Mouse (Mus musculus) thymus, postnatal 14 days (tissue): ENCODE results near the gene Avl9.

Experiments
- DNase-seq: peaks from one replicate; pipeline ENCODE4 v3.0.0; 2021

Avl9 gene

DNA sequence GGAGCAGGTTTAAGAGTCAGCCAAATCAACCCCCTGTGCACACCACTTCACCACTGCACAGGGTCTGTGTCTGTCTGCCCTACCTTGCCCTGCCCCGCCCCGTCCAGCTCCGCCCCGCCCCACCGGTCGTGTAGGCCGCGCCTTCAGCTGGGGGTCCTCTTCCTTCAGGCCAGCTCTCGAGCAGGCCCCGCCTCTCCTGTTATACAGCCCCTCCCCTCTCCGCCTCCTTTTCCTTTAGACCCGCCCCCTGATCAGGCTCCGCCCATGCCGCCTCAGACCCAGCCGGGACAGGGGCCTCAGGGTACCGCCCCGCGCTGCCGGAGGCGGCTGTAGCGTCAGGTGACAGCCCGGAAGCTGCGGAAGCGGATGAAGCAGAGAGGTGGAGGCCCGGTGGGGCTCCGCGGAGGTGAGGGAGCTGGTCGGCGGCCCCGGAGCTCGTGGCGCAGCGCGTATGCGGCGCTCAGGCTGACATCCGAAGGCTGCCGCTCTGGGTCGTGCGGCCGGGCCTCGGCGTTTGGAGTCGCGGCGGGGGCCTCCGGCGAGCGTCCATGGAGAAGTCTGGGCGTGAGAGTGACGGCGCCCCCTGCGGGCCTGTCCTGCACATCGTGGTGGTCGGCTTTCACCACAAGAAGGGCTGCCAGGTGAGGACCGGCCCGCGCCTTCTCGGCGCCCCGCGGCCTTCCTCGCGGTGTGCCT is at the start of gene Avl9:
Gene Avl9 (plus strand): TSS at position 326 of the 696 bp plus-strand sequence.
- DNase-seq: peak; percentile 100

DNA sequence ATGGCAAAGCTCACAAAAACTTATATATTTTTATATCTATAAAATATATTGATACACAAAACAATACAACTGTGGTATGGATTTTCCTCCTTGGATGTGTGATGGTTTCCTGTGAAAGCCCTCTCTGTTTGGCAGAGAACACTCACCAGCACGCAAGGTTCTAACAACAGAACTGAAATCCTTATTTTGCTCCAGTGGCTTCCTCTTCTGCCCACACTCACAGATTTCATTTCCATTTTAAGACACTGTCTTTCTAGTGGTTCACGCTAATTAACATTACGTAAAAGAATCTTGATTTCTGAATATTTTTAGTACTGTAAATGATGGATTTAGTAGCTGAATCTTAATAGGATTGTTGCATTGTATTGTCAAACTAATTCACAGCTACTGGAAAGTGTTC is 26.5 kb upstream of the Avl9 start:
- DNase-seq: no peak

DNA sequence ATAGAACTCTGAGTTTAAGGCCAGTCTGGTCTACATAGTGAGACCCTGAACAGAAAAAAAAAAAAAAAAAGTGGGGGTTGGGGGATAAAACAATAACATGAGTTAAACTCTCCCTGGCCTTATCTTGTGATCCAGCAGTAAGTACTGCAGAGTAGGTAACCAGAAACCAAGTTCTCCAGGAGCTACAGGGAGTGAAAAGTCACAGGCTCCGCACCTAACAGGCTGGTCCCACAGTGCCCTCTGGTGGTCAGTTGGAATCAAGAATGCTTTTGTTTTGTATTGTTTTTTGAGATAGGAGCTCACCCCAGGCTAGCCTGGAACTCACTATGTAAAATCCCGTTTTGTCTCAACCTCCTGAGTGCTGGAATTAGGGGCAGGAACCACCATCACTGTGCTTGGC is 23.5 kb upstream of the Avl9 start:
- peak; percentile 77 for DNase-seq

DNA sequence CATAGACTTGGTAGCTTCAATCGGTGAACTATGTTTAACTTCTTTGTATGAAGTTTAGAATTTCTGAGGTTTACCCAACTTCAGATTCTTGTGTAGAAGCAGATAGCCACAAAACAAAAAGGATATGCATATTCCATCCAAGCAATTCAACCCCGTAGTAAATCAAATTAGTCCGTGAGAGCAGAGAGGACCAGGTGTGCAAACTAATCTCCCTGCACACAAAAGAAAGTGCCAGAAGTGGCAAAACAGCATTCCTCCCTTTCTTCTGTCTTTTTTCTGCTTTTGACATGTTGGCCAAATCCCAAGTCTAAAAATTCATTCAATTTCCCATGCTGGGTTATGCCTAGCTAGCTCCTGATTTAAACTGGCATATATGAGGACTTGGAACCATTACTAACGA is 22.3 kb upstream of the Avl9 start:
- no peak for DNase-seq

DNA sequence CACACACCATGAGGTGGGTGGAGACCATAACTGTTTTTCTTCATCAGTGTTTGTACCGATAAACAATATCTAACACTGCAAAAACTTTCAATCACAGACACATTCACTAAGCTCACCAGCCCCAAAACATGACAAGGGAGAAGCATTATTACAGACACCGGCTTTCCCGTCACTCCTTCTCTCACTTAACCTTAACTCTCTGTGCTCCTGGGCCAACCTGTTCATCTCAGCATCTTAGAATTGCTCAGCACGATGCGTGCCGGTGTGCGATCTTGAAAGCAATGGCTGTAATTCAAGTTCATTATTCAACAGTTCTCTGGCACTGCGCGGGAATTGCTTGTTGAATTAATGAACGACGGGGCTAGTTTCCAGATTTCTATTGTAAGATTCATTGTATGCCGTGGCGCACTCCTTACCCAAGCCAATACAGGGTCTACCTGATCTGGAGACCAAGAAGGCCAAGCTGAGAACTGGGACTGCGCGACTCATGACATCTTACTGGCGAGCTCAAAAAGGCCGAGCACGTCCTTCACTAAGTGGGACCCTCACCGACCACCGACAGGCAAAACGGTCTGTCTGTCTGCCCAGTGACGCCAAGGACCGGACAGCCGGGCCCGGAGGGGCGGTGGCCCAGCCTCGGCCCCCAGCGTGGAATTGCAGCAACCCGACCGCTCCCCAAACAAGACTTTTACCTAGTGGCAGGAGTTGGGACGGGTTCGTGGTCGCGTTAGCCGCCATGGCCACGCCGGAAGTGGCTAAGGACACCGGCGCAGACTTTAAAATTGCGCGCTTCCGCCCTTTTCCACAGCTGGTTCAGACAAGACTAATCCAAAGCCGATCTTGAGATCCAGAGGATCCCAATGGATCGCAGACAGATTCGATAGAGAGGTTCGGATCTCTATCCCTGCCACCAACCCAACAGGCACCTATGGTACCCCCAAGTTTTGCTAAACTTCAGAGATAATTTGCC is 10.5 kb upstream of the Avl9 start, which contains the start of gene Lsm5:
Gene Lsm5 (minus strand): TSS at position 780 of the 970 bp plus-strand sequence.
- peak; percentile 87 for DNase-seq

DNA sequence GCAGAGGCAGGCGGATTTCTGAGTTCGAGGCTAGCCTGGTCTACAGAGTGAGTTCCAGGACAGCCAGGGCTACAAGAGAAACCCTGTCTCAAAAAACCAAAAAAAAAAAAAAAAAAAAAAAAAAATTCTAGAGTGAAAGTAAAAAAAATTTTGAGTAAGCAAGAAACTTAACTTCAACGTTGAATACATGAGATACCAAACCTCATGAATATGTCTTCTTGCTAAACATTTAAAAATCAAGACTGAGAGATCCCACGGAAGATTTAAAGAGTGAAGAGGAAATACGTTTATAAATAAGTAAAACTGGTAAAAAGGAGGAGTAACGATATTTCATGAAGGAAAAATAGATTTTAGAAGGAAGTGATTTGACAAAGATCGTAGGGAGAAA is 519 bp upstream of the Avl9 start:
- no peak for DNase-seq

DNA sequence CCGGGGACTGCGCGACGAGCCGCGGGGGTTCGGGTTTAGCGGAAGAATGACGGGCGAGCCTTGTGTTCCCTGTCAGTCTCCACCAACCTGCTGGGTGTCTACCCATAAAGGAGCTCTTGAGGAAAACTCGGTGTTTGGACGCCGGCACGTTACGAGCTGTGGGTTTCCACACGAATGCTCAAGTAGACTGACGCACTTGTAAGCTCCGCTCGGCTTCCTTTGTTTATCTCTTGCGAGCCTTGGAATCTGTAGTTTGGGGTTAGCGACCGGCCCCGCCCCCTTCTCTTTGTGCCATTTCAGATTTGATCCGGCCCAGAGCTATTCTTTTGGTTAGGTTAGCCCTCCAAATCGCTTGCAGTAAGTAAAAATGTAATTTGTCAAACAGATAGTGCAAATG is 569 bp downstream of the Avl9 start:
- no peak for DNase-seq

DNA sequence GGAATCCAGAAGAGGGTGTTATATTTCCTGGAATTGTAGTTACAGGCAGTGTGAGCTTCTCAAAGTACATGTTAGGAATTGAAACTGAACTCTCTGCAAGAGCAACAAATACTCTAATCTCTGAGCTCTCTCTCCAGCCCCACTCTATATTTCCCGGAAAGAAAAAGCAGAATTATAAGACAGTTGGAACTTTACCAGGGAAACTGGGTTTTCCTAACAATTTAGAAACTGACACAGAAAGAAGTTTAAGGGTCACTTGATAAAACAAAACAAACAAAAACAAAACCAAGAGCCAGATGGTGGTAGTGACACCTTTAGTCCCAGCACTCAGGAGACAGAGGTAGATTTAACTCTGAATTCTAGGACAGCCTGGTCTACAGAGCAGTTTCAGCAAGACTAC is 4.4 kb downstream of the Avl9 start:
- DNase-seq: no peak

DNA sequence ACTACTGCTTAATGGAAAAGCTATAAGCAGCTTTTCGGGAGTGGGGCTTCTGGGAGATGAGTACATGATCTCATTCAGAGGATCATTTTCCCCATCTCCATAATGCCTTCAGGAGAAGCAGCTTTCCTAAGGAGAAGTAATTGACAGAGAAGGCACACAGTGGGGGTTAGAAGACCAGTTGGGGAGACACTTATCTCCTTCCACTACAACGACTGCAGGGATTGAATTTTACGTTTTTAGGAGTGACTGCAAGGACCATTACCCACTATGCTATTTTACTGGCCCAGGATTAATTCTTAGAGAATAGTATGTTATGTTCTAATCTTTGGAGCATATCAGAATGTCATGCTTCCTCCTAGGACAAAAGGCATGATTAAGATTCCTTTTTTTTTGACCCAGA is 6.2 kb downstream of the Avl9 start:
- DNase-seq: no peak

DNA sequence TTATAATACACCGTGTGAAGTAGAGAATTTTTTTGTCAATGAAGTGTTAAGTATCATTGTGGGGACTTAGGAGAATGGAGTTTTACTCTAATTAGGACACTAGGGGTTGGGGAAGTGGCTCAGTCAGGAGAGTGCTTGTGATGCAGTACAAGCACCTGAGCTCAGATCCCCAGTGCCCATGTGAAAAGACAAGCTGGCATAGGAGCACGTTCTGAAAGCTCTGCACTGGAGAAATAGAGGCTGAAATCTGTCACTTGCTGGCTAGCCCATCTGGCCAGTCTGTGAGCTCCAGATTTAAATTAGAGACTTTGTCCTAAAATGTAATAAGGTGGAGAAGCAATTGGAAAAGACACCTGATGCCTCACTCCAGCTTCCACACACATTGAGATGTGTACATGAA is 17.8 kb downstream of the Avl9 start:
- DNase-seq: no peak

DNA sequence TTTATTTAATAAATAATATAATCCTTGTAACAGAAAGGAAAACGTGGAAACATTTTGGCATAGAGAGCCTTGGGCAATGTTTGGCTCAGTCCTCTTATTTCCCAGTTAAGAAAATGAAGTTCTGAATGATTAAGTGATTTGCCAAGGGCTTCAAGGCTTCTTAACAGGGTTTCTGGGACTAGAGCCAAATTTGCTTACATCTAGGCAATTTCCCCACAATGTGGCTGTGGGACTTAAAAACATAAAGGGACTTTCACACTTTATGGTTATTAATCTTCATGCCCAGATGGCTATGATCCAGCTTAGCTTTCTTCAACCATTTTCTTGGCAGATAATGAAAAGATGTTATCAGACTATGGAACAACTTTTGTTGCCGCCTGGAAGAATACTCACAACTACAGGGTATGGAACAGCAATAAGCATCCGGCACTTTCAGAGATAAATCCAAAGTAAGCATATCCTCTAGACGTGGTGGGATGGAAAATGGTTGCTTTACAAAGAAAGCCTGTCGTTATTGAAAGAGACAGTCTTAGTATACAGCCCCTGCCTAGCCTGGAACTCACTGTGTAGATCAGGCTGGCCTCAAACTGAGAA is 31.3 kb downstream of the Avl9 start:
- no peak for DNase-seq

DNA sequence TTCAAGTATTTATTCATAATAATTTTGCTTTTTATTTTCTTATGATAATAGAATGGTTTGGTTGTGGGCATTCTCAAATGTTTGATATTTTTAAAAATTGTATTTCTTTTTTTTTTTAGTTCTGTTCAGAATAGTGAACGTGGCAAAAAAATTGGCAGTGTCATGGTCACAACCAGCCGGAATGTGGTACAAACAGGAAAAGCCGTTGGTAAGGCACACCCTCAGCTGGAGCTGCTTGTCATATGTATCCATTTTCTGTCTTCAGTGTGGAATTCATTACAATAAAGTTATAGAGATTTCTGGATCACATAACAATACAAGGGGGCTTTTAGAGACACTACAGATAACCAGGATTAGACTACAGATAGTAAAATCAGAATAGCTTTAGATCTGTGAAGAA is 39.0 kb downstream of the Avl9 start:
- no peak for DNase-seq

DNA sequence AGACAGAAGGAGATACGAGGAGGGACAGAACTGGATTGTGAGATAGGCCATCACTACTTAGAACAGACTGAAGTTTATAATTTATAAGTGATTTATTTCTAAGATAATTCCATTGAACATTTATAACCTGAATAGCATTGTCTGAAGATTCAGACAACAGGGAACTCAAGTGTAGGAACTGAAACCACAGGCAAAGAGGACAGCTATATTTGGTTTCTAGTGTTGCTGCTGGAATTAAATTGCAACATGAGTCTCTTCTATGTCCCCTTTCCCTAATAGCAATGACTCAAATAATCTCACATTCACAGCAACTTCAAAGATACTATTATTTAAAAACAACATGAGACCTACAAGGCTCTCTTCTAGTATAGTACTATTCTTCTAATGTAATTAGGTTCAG is 41.4 kb downstream of the Avl9 start:
- DNase-seq: no peak

DNA sequence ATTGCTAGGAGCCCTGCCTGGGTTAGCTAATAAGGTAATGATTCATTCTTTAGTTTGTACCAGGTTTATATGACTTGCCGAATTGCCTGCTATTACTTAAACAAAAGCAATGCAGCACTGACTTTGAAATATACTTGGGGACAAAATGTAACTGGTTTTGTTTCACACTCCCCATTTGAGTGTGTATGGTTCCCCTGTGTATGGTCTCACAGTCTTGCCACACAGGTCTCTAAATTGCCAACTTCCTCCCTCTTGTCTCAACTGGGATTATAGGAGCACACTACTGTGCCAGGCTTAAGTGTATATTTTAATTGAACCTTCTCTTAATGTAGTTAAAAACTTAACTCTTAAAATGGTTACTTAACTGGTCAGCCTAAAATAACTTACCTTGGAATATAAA is 44.6 kb downstream of the Avl9 start:
- DNase-seq: no peak

DNA sequence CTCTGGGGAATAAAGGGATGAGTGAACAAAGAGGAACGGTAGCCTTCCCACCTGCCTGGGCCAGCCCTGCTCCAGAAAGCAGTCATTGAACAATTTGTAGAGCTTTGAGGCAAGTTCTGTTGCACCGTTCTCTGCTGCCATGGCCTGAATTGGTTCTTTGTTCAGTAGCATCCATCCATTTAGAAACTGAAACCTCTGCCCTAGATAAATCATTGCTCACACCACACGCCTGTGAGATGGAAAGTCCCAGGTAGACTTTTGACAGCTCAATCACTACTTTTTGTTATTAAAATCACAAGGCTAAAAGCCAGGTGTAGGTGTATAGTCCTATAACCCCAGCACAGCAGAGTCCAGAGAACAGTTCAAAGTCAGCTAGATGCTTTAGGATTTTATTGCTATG is 50.6 kb downstream of the Avl9 start:
- no peak for DNase-seq

DNA sequence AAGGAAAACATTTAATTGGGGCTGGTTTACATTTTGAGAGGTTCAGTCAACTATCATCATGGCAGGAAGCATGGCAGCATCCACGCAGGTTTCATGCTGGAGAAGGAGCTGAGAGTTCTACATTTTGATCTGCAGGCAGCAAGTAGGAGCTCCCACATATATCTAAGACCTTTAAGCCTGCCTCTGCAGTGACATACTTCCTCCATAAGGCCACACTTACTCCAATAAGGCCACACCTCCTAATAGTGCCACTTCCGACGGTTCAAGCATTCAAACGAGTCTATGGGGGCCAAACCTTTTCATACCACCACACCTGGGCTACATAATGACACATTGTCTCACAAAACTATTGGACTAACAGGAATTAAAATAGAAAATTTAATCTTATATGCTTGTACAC is 51.0 kb downstream of the Avl9 start:
- no peak for DNase-seq

DNA sequence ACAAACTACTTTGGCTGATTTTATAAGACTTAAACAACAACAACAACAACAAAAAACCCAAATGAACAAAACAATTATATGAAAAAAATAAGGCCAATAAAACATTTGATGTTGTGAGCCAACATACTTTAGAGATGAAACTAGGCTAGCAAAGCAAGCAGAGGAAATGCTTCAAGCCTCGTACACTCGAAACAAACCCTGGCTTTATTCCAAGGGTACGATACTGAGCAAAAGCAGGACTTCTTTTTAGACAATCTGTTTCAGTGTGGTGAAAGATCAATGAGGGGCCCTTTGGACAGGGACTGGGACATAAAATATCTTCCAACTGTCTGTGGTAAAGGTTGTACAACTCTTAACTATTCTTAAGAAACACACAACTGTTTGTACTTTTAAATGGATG is 61.1 kb downstream of the Avl9 start:
- DNase-seq: no peak

DNA sequence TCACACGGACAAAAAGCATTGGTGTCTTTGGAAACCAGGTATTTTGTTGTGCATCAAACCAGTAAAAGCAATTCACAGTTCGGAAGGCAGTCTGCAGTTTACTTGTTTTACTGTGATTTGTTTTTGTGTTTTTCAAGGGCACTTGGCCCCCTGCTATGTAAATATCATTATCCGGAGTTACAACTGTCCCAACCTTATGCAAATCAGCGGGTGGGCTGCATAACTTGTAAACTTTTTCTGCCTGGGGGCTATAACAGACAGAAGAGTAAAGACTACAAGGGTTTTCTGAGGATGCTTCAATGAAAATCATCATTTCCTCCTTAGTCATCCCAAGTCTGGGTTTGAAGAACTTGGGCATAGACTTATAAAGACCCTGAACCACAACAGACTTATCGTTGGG is 64.9 kb downstream of the Avl9 start:
- no peak for DNase-seq

DNA sequence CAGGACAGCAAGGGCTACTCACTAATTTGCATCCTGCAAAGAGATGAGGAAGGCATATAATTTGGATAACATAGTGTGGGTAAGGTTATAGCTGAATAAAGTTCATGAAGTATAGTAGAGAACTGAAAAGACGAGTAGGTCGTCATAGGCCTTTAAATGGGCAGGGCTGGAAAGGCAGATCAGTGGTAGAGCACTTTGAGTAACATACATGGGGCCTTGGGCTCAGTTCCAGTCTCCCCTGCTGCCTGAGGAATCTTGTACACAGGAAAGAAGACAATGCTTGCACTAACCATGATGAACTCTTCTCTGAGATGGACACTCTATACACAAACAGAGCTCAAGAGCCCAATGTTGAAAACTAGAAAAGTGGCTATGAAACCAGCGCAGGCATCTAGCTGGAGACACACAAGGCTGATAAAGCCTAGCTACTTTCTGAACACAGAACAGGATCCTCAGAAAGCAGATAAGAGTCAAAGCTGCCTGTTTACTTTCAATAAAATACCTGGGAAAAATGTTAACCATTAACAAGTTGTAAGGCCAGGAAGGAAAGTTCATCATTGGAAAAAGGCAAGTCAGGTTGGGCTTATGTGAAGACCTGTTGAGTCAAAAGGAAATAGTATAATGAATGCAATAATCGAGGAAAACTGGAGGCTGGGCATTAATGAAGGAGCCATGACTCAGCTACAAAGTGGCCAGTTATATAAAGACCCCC is 69.0 kb downstream of the Avl9 start:
- DNase-seq: no peak

DNA sequence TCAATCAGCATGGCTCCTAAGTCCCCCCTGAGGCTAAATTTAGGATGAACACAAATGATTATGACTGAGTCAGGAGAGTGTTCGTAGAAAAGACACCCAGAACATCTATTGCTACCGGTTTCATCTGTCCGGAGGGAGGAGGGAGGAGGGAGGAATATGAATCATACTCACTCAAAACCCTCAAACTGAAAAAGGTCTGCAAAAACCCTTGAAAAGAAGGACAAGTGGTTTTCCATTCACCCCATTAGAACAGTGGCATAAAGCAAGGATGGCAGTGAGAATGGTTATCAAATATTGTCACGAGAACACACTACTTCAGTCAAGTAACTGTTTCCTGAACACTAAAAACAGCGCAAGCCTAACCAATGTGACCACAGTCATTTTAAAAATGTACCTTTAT is 70.4 kb downstream of the Avl9 start:
- no peak for DNase-seq

DNA sequence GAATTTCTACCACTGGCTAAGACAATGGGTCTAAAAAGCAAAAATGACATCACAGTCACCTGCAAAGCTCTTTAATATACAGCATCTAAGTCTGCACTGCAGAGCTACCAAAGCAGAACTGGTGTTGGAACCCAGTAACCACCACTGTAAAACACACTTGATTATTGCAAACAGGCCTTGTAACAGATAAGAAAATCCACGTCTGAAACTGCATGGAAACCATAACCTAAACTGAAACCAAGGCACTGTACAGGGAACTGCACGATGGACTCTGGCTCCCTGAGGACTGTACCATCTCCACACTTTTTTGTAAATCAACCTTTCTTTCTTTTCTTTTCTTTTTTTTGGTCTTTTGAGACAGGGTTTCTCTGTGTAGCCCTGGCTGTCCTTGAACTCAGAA is 73.0 kb downstream of the Avl9 start:
- no peak for DNase-seq

DNA sequence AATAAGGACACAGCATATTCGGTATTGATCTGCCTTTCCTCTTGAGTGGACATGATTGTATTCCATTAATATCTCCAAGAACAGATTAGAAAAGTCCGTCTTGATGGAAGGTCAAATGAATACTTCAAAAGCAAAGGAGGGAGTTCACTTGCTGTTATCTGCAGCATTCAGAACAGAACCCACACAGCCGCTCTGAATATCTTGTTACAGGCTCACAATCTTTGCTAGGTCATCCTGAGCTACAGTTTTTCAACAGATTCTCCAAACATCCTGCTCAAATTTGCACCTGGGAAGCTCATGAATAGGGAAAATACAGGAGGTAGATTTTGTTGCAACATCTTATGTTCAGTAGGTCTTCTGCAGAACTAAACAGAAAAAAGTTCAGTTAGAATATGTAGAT is 74.6 kb downstream of the Avl9 start:
- no peak for DNase-seq

DNA sequence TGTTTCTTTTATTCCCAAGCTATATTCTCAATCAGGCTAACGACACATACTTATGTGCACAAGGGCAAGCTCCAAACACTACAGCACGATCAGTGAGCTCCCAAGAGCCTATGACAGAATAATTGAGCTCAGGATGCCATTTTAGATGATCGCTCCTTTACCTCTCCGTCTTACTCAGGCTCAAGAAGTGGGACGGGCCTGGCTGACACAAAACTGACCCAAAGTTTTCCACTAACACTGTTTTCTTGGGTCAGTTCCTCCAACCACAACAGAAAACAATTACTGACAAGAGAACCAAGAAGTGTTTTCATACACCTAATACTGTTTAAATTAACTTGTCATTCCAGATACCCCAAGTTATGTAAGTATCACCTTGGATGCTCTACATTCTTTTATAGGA is 80.1 kb downstream of the Avl9 start:
- DNase-seq: no peak
